Mouse (Mus musculus) stomach, embryonic 14.5 days (tissue): ENCODE measurements around the gene Cpsf4l. TPM values are rescaled to one million over a fixed set of nuclear protein-coding genes. Genes with fewer than 3 reads are reported as not detected.

Experiments
- ATAC-seq: fragments of 200-750 bp; cut with Nextera tagmentation; 2 replicates; pipeline ENCODE4 v1.8.0; 2017; ENCODE audit warnings: low read depth, moderate TSS enrichment; ENCODE audit not compliant: insufficient number of reproducible peaks, insufficient read depth, low FRiP score
- H3K27ac ChIP-seq: fragments of 300-500 bp; sonication (generic); 2 replicates; pipeline ENCODE4 v1.5.1; 2014; ENCODE audit warnings: mild to moderate bottlenecking, low read length, moderate library complexity, mixed read lengths
- H3K27me3 ChIP-seq: fragments of 300-500 bp; sonication (generic); 2 replicates; pipeline ENCODE4 v1.6.1; 2014; ENCODE audit warnings: low read length, control low read depth, mixed read lengths; ENCODE audit not compliant: control insufficient read depth, insufficient read depth
- H3K36me3 ChIP-seq: fragments of 300-500 bp; sonication (generic); 2 replicates; pipeline ENCODE4 v1.6.1; 2014; ENCODE audit warnings: mild to moderate bottlenecking, control low read depth, low read length, moderate library complexity, mixed read lengths; ENCODE audit not compliant: control insufficient read depth, insufficient read depth
- H3K4me1 ChIP-seq: fragments of 300-500 bp; sonication (generic); 2 replicates; pipeline ENCODE4 v1.6.1; 2014; ENCODE audit warnings: low read length, control low read depth, mixed read lengths; ENCODE audit not compliant: control insufficient read depth, insufficient read depth
- H3K4me2 ChIP-seq: fragments of 300-500 bp; sonication (generic); replicated peaks from 2 replicates; pipeline ENCODE4 v1.6.1; 2014; ENCODE audit warnings: low read depth, low read length, control low read depth
- H3K4me3 ChIP-seq: fragments of 300-500 bp; sonication (generic); 2 replicates; pipeline ENCODE4 v1.5.1; 2014; ENCODE audit warnings: low read depth, low read length, control low read depth
- H3K9ac ChIP-seq: fragments of 300-500 bp; sonication (generic); replicated peaks from 2 replicates; pipeline ENCODE4 v1.6.1; 2014; ENCODE audit warnings: low read depth, mild to moderate bottlenecking, control low read depth, low read length, moderate library complexity, mixed read lengths
- H3K9me3 ChIP-seq: fragments of 300-500 bp; sonication (generic); 2 replicates; pipeline ENCODE4 v1.6.1; 2016; ENCODE audit warnings: low read depth, low read length, control low read depth; ENCODE audit not compliant: control insufficient read depth
- WGBS: fragments of 180-500 bp; shearing (Covaris S2); extraction: QIAGEN DNeasy Blood & Tissue Kit; methylation state at CpG from one replicate; pipeline ENCODE4 v1.1.7; 2014; 5-methylcytosine and 5-hydroxymethylcytosine counted together
- polyA plus RNA-seq: library from polyadenylated mRNA; unstranded; fragments of >200 nt; fragmentation: Nextera tagmentation; extraction: Ambion mirVana; gene quantifications from 2 replicates; pipeline ENCODE4 v1.2.1, GENCODE M21; 2014

Gene Cpsf4l
- polyA plus RNA-seq, 1 experiment from 2014 or later, result 0.52 TPM

- H3K36me3 ChIP-seq, result no peaks in the 10 kb centered on the region
- H3K4me3 ChIP-seq, result no peak overlapping the region
- no peak overlapping the region for H3K9ac ChIP-seq
- WGBS, result 91% methylated on average over 2 of the region's 2 CpGs
- H3K9me3 ChIP-seq, result no peaks in the 10 kb centered on the region
- H3K27me3 ChIP-seq, result no peaks in the 10 kb centered on the region
- no peak overlapping the region for H3K27ac ChIP-seq
- H3K4me2 ChIP-seq, result no peak overlapping the region
- no peak for ATAC-seq
- no peaks in the 10 kb centered on the region for H3K4me1 ChIP-seq
Observed at GRCm38 (mm10) chr11:113716132-113716531, 6.3 kb upstream of the Cpsf4l start.

- H3K27ac ChIP-seq, result no peak overlapping the region
- H3K4me1 ChIP-seq, result peaks cover 6% of the 10 kb centered on the region
- no peaks in the 10 kb centered on the region for H3K36me3 ChIP-seq
- H3K4me2 ChIP-seq, result no peak overlapping the region
- WGBS, result 60% methylated on average over 7 of the region's 7 CpGs
- peak; percentile 37; the same call in 1 of the 2 replicates for ATAC-seq
- no peaks in the 10 kb centered on the region for H3K9me3 ChIP-seq
- no peak overlapping the region for H3K9ac ChIP-seq
- H3K27me3 ChIP-seq, result no peaks in the 10 kb centered on the region
- no peak overlapping the region for H3K4me3 ChIP-seq
Observed at GRCm38 (mm10) chr11:113715078-113715674, 5.4 kb upstream of the Cpsf4l start.

GRCm38 (mm10) chr11:113711061-113711460 lies 1.2 kb upstream of the Cpsf4l start:
- Histone ChIP-seq H3K36me3 (no peaks in the 10 kb centered on the region), H3K4me2 (no peak overlapping the region), H3K9ac (no peak overlapping the region), H3K9me3 (no peaks in the 10 kb centered on the region), H3K4me1 (peaks cover 21% of the 10 kb centered on the region), H3K27me3 (no peaks in the 10 kb centered on the region), H3K27ac (no peak overlapping the region), H3K4me3 (no peak overlapping the region)
- WGBS, result 77% methylated on average over 1 of the region's 1 CpGs
- no peak for ATAC-seq

GRCm38 (mm10) chr11:113710257-113710777 lies 500 bp upstream of the Cpsf4l start:
- Histone ChIP-seq H3K9ac (no peak overlapping the region), H3K27ac (peak overlapping the region; percentile 30; the same call in 1 of the 2 replicates), H3K36me3 (no peaks in the 10 kb centered on the region), H3K4me2 (0 out of 2 replicates have a peak overlapping the region, but pooled peaks have one; percentile 7), H3K4me3 (no peak overlapping the region), H3K4me1 (peaks cover 21% of the 10 kb centered on the region), H3K27me3 (no peaks in the 10 kb centered on the region), H3K9me3 (no peaks in the 10 kb centered on the region)
- WGBS, result 8% methylated on average over 10 of the region's 10 CpGs
- no peak for ATAC-seq

GRCm38 (mm10) chr11:113709272-113709671 lies 545 bp downstream of the Cpsf4l start:
- Histone ChIP-seq H3K4me1 (peaks cover 21% of the 10 kb centered on the region), H3K4me3 (no peak overlapping the region), H3K4me2 (no peak overlapping the region), H3K27ac (no peak overlapping the region), H3K27me3 (no peaks in the 10 kb centered on the region), H3K36me3 (no peaks in the 10 kb centered on the region), H3K9me3 (no peaks in the 10 kb centered on the region), H3K9ac (no peak overlapping the region)
- 0 out of 2 replicates have a peak, but pooled peaks have one; percentile 6 for ATAC-seq
- 27% methylated on average over 15 of the region's 15 CpGs for WGBS

GRCm38 (mm10) chr11:113708629-113709213 lies 1.1 kb downstream of the Cpsf4l start:
- no peak overlapping the region for H3K9ac ChIP-seq
- no peaks in the 10 kb centered on the region for H3K36me3 ChIP-seq
- no peak for ATAC-seq
- H3K27me3 ChIP-seq, result no peaks in the 10 kb centered on the region
- H3K4me3 ChIP-seq, result no peak overlapping the region
- H3K9me3 ChIP-seq, result no peaks in the 10 kb centered on the region
- WGBS, result 45% methylated on average over 19 of the region's 19 CpGs
- H3K27ac ChIP-seq, result no peak overlapping the region
- H3K4me1 ChIP-seq, result peaks cover 21% of the 10 kb centered on the region
- no peak overlapping the region for H3K4me2 ChIP-seq

- no peaks in the 10 kb centered on the region for H3K27me3 ChIP-seq
- H3K4me1 ChIP-seq, result peaks cover 21% of the 10 kb centered on the region
- no peak overlapping the region for H3K4me2 ChIP-seq
- H3K9me3 ChIP-seq, result no peaks in the 10 kb centered on the region
- WGBS, result 76% methylated on average over 15 of the region's 15 CpGs
- no peak for ATAC-seq
- no peaks in the 10 kb centered on the region for H3K36me3 ChIP-seq
- no peak overlapping the region for H3K4me3 ChIP-seq
- no peak overlapping the region for H3K9ac ChIP-seq
- no peak overlapping the region for H3K27ac ChIP-seq
Observed at GRCm38 (mm10) chr11:113705966-113706652, 3.7 kb downstream of the Cpsf4l start.

- Histone ChIP-seq H3K9me3 (no peaks in the 10 kb centered on the region), H3K4me3 (no peak overlapping the region), H3K4me2 (no peak overlapping the region), H3K4me1 (peaks cover 2% of the 10 kb centered on the region; the same call in 1 of the 2 replicates), H3K27ac (no peak overlapping the region), H3K36me3 (no peaks in the 10 kb centered on the region; the same call in 1 of the 2 replicates), H3K9ac (no peak overlapping the region), H3K27me3 (no peaks in the 10 kb centered on the region)
- WGBS, result 28% methylated on average over 5 of the region's 5 CpGs
- peak; percentile 31; the same call in 1 of the 2 replicates for ATAC-seq
Observed at GRCm38 (mm10) chr11:113703758-113704157, 6.1 kb downstream of the Cpsf4l start.
